Mouse (Mus musculus) heart, embryonic 15.5 days (tissue): ENCODE results near the gene Cxcl12. TPM values are rescaled to one million over a fixed set of nuclear protein-coding genes. Genes with fewer than 3 reads are reported as not detected.

ENCODE experiments used
- ATAC-seq: fragments of 200-750 bp; cut with Nextera tagmentation; replicated peaks from 2 replicates; pipeline ENCODE4 v1.8.0; 2017; ENCODE audit warnings: low read depth, moderate TSS enrichment; ENCODE audit not compliant: insufficient number of reproducible peaks, insufficient read depth, low FRiP score
- H3K27ac ChIP-seq: fragments of 300-500 bp; sonication (generic); 2 replicates; pipeline ENCODE4 v1.5.1; 2015; ENCODE audit warnings: mild to moderate bottlenecking, inconsistent platforms
- H3K27me3 ChIP-seq: fragments of 300-500 bp; sonication (generic); 2 replicates; pipeline ENCODE4 v1.6.1; 2015; ENCODE audit warnings: inconsistent platforms
- H3K36me3 ChIP-seq: fragments of 300-500 bp; sonication (generic); 2 replicates; pipeline ENCODE4 v1.6.1; 2015; ENCODE audit warnings: mild to moderate bottlenecking, inconsistent platforms
- H3K4me1 ChIP-seq: fragments of 300-500 bp; sonication (generic); replicated peaks from 2 replicates; pipeline ENCODE4 v1.6.1; 2015; ENCODE audit warnings: inconsistent platforms
- H3K4me2 ChIP-seq: fragments of 300-500 bp; sonication (generic); 2 replicates; pipeline ENCODE4 v1.6.1; 2015; ENCODE audit warnings: inconsistent platforms, mild to moderate bottlenecking, moderate library complexity
- H3K4me3 ChIP-seq: fragments of 300-500 bp; sonication (generic); 2 replicates; pipeline ENCODE4 v1.5.1; 2015; ENCODE audit warnings: mild to moderate bottlenecking, inconsistent platforms
- H3K9ac ChIP-seq: fragments of 300-500 bp; sonication (generic); 2 replicates; pipeline ENCODE4 v1.6.1; 2015; ENCODE audit warnings: mild to moderate bottlenecking, inconsistent platforms
- H3K9me3 ChIP-seq: fragments of 300-500 bp; sonication (generic); replicated peaks from 2 replicates; pipeline ENCODE4 v1.6.1; 2016; ENCODE audit warnings: inconsistent platforms
- WGBS: fragments of 180-500 bp; shearing (Covaris S2); methylation state at CpG from one replicate; pipeline ENCODE4 v1.1.7; 2015; ENCODE audit warnings: mixed read lengths; 5-methylcytosine and 5-hydroxymethylcytosine counted together
- polyA plus RNA-seq: library from polyadenylated mRNA; unstranded; fragments of >200 nt; fragmentation: Nextera tagmentation; extraction: Ambion mirVana; gene quantifications from 2 replicates; pipeline ENCODE4 v1.2.1, GENCODE M21; 2015

Cxcl12 gene
- 128 and 180 TPM in 2 replicates for polyA plus RNA-seq

DNA sequence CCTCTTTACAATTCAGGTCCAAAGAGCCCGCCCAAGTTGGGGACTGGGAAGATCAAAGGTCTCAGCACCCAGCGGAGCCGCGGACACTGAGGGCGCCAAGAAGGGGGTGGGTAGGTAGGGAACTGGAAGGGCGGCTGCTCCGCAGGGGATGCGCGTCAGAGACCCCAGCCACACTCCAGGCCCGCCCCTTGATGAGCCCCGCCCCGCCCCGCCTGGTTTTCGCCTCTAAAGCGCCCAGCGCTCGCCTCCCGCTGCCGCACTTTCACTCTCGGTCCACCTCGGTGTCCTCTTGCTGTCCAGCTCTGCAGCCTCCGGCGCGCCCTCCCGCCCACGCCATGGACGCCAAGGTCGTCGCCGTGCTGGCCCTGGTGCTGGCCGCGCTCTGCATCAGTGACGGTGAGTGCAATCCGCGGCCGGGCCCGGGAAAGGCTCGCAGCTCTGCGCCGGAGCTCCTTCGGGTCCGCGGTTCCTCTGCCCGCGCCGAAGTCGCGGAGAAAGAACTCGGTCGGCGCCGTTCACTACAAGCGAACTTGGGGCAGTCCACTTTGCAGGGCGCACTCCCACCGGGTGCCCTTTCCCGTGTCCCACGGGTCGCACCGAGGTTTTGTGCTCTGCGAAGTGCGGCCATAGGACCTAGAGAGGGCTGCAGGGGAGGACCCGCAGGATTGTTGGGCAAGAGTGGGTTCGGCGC lies at the start of gene Cxcl12:
TSS of gene Cxcl12 (plus strand) at position 215 of the 691 bp plus-strand sequence.
- peak within 1 kb of the TSS; percentile 74 for H3K9ac ChIP-seq
- peak within 1 kb of the TSS; percentile 92 for H3K4me2 ChIP-seq
- H3K36me3 ChIP-seq, result no peaks in the 10 kb centered on the region
- H3K4me1 ChIP-seq, result peaks cover 25% of the 10 kb centered on the region
- no peaks in the 10 kb centered on the region for H3K9me3 ChIP-seq
- peak within 1 kb of the TSS; percentile 67 for H3K4me3 ChIP-seq
- peaks cover 51% of the 10 kb centered on the region for H3K27me3 ChIP-seq
- peak; percentile 45 for ATAC-seq
- under 1% methylated on average over 64 of the region's 64 CpGs for WGBS
- peak within 1 kb of the TSS; percentile 65 for H3K27ac ChIP-seq

DNA sequence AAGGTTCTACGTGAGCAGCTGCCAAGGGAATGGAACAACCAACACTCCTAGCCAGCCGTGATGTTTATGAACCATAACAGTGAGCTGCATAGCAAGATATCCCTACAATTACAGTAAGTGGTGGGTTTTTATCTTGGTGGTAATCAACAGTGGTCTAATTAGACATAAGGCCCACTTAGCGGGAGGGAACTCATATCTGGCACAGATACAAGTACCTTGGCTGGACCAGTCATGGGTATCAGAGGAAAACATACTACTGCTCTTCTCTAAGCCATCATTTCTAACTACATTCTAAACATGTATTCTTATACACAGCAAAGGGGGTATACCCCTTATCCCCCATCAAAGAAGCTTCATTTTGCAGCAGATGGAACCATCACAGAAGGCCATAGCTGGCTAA lies 46.3 kb upstream of the Cxcl12 start:
- H3K4me1 ChIP-seq, result no peaks in the 10 kb centered on the region
- no peak for ATAC-seq
- H3K4me2 ChIP-seq, result no peak overlapping the region
- no peak overlapping the region for H3K27ac ChIP-seq
- WGBS, result 81% methylated on average over 3 of the region's 3 CpGs
- no peaks in the 10 kb centered on the region for H3K36me3 ChIP-seq
- H3K9me3 ChIP-seq, result no peaks in the 10 kb centered on the region
- no peak overlapping the region for H3K4me3 ChIP-seq
- no peaks in the 10 kb centered on the region for H3K27me3 ChIP-seq
- H3K9ac ChIP-seq, result no peak overlapping the region

DNA sequence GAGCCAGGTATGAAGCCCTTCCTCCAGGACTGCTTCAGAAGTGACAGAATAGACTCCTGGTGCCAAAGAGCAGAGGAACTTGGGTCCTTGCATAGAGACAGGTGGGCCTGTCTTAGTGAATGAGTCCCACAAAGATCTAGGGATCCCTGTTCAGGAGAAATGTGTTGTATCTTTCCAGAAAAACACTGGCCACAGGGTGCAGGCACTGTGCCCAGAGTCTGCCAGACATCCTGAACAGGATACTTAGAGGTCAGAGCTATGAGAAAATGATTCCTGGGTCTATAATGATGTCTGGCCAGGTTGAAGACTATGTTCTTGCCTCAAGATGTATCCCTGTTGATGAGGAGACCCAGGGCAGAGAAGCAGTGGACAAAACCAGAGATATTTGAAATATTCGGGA lies 42.0 kb upstream of the Cxcl12 start:
- H3K4me1 ChIP-seq, result peaks cover 11% of the 10 kb centered on the region; the same call in 1 of the 2 replicates
- WGBS, result 83% methylated on average over 1 of the region's 1 CpGs
- no peak overlapping the region for H3K4me2 ChIP-seq
- no peak for ATAC-seq
- no peak overlapping the region for H3K27ac ChIP-seq
- no peaks in the 10 kb centered on the region for H3K27me3 ChIP-seq
- H3K9me3 ChIP-seq, result no peaks in the 10 kb centered on the region
- no peaks in the 10 kb centered on the region for H3K36me3 ChIP-seq
- no peak overlapping the region for H3K4me3 ChIP-seq
- H3K9ac ChIP-seq, result no peak overlapping the region

DNA sequence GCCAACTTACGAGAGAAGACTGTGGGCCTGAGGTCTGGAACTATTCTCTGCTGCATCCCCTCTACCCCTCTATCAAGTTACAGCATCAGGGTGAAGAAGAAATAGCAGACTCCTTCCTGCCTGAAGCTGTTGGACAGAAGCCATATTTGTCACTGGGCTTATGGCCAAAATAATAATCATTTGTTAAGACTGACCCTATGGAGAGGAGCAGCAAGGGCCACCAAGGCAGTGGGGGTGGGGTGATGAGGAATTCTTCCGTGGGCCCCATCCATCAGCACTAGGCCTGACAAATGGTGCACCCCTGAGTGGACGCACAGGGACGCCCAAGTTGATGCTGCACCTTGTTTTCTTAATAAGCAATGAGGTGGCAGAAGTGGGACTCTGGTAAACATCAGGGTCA lies 38.9 kb upstream of the Cxcl12 start:
- 45% methylated on average over 4 of the region's 4 CpGs for WGBS

DNA sequence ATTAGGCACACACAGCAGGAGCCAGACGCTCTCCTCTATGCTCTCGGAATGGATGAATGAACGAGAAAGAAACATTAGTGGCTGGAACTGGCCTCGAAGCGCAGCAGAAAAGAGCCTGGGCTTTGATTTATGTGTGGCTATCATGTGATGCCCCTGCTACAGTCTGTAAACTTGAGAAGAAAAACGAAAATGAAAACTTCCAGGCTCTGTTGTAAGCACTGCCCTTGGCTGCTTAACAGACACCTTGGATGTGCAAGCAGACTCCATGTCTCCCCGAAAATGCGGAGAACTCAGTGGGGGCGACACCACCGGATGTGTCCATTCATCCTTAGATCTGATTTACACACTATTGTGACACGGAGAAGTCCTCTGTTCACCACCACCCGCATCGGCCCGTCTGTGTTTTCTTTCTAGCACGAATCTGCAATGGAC lies 37.6 kb upstream of the Cxcl12 start:
- H3K9ac ChIP-seq, result no peak overlapping the region
- WGBS, result 64% methylated on average over 15 of the region's 15 CpGs
- H3K4me1 ChIP-seq, result peaks cover 23% of the 10 kb centered on the region
- H3K27me3 ChIP-seq, result no peaks in the 10 kb centered on the region
- H3K36me3 ChIP-seq, result no peaks in the 10 kb centered on the region
- H3K27ac ChIP-seq, result no peak overlapping the region
- no peaks in the 10 kb centered on the region for H3K9me3 ChIP-seq
- no peak overlapping the region for H3K4me2 ChIP-seq
- H3K4me3 ChIP-seq, result no peak overlapping the region
- no peak for ATAC-seq

More for the DNA sequence above, 38.9 kb upstream of the Cxcl12 start:
- H3K36me3 ChIP-seq, result no peaks in the 10 kb centered on the region
- no peaks in the 10 kb centered on the region for H3K9me3 ChIP-seq
- H3K4me2 ChIP-seq, result no peak overlapping the region
- ATAC-seq, result no peak
- no peak overlapping the region for H3K4me3 ChIP-seq
- peaks cover 15% of the 10 kb centered on the region for H3K4me1 ChIP-seq
- no peaks in the 10 kb centered on the region for H3K27me3 ChIP-seq
- H3K9ac ChIP-seq, result no peak overlapping the region
- H3K27ac ChIP-seq, result no peak overlapping the region

DNA sequence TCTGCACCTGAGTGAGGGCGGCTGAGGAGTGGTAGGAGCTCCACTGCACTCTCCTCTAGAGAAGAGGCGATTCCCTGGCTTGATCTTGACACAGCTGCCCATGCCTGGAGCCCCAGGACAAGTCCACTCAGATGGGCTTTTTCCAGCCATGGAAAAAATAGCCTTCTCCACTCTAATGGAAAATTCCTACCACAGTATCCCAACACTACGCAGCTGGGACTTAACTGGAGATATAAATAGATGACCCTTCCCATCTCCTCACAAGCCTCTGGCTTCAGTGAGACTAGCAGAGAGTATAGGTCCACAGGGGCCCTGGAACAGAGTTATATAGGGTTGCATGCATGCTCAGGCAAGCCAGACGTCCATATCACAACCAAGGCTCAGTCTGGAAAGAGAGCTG lies 33.8 kb upstream of the Cxcl12 start:
- Histone ChIP-seq H3K4me2 (no peak overlapping the region), H3K9ac (no peak overlapping the region), H3K4me1 (peaks cover 15% of the 10 kb centered on the region), H3K4me3 (no peak overlapping the region), H3K36me3 (no peaks in the 10 kb centered on the region), H3K9me3 (no peaks in the 10 kb centered on the region), H3K27ac (peak overlapping the region; percentile 67), H3K27me3 (no peaks in the 10 kb centered on the region)
- WGBS, result 39% methylated on average over 4 of the region's 4 CpGs
- ATAC-seq, result peak; percentile 31; the same call in 1 of the 2 replicates

DNA sequence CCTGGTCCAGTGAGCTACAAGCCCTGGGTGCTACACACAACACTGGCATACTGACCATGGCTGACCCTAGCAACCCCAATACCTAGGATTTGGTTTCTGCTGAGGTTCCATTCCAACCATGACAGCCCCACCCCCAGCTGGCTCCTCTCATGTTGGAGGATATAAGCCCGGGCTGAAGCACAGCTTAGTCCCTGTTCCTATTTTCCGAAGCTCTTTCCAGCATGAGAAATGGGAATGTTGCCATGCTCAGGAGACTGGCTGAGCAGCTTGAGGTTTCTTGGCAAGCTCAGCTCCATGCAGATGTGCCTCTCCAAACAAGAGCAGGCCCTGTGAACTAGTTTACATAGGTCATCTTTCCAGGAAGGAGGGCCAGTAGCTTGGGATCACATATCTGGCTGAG lies 30.6 kb upstream of the Cxcl12 start:
- no peak for ATAC-seq
- 61% methylated on average over 2 of the region's 2 CpGs for WGBS
- no peak overlapping the region for H3K9ac ChIP-seq
- no peak overlapping the region for H3K4me2 ChIP-seq
- peaks cover 12% of the 10 kb centered on the region for H3K4me1 ChIP-seq
- no peak overlapping the region for H3K4me3 ChIP-seq
- no peak overlapping the region for H3K27ac ChIP-seq
- no peaks in the 10 kb centered on the region for H3K36me3 ChIP-seq
- no peaks in the 10 kb centered on the region for H3K9me3 ChIP-seq
- no peaks in the 10 kb centered on the region for H3K27me3 ChIP-seq

DNA sequence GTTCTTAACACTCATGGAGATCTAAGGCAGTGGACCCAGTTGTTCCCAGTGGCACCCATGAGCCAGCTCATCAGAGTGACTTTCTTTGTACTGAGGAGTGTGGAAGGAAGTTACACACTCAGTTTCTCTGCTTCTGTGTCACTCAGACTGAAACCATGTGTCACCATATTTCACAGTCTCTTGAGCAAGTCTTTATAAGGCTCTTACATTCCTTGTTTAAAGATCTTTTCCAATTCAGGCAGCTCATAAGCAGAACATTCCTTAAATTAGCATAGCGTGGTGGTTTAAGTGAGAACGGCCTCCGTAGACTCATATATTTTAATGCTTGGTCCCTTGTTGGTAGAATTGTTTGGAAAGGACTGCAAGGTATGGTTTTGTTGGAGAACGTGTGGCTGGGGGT lies 27.4 kb upstream of the Cxcl12 start:
- Histone ChIP-seq H3K27me3 (no peaks in the 10 kb centered on the region), H3K4me2 (no peak overlapping the region), H3K4me1 (no peaks in the 10 kb centered on the region), H3K9me3 (no peaks in the 10 kb centered on the region), H3K4me3 (no peak overlapping the region), H3K9ac (no peak overlapping the region), H3K36me3 (no peaks in the 10 kb centered on the region), H3K27ac (no peak overlapping the region)
- WGBS, result 88% methylated on average over 4 of the region's 4 CpGs
- no peak for ATAC-seq

DNA sequence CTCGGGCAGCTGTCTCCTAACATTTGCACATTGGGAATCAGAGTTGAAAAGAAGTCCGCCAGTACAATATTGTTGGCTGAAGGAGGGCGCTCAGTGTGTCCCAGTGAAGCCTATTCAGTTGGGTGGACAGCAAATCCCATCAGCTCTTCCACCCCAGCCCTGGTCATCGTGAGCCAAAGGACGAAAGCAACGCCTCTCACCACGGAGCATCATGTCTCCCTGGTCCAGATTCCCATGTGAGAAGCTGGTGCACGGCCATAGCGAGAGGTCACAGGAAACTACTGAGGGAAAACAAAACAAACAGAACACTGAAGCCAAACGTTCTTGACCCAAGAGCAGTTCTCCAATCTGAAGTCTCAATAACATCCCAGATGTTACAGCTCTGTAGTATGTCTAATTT lies 21.4 kb upstream of the Cxcl12 start:
- Histone ChIP-seq H3K36me3 (no peaks in the 10 kb centered on the region), H3K4me1 (no peaks in the 10 kb centered on the region), H3K27me3 (peaks cover 6% of the 10 kb centered on the region), H3K9me3 (no peaks in the 10 kb centered on the region), H3K4me3 (no peak overlapping the region), H3K27ac (no peak overlapping the region), H3K4me2 (no peak overlapping the region), H3K9ac (no peak overlapping the region)
- no peak for ATAC-seq
- WGBS, result 81% methylated on average over 10 of the region's 10 CpGs

DNA sequence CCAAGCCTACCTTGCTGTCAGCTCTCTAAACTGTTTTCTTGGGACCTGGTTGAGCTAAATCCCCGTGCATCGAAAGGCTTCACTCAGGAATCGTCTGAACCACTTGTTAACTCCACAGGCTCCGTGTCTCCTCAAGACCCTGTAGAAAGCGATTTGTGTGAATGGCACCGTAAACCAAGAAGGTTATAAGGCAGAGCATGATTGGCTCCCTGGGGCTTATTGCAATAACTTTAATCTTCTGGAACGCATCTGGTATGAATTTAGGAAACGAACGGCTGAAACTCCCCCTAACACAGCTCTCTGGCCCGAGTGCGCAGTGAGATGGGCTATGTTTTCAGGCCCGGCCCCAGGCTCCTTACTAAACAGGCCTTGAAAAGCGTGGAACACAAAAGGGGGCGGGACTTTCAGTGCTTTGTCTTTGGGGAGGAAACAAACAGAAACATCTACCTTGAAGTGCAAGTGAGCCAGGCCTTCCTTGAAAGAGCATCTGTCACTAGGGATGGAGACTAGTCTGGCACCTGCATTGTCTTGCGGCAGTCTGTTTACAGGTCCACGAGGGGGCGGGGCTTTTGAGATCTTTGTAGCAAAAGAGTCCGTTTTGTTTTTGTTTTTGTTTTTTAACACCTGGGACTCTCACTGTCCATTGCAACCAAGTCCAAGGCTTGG lies 16.7 kb upstream of the Cxcl12 start:
- Histone ChIP-seq H3K4me2 (no peak overlapping the region), H3K27ac (no peak overlapping the region), H3K27me3 (peaks cover 27% of the 10 kb centered on the region), H3K4me1 (no peaks in the 10 kb centered on the region), H3K36me3 (no peaks in the 10 kb centered on the region), H3K9ac (no peak overlapping the region), H3K9me3 (no peaks in the 10 kb centered on the region), H3K4me3 (no peak overlapping the region)
- no peak for ATAC-seq
- WGBS, result 38% methylated on average over 18 of the region's 18 CpGs

DNA sequence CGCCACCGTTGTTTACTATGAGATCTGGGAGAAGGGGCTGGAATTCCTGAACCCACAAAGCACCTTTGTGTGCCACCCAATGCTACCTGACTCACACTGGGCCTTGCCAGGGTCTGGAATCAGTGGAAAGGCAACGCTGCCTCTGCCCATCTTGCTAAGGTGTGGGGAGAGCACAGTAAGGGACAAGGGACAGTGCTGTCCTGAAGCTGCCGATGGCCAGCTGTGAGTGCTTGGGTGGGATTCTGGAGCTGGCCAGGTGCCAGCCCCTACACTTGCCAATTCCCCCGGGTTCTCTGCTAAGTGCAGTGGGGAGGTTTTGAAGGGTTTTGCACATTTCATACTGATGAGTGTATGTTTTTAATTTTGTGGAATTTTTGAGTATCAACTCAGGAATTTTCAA lies 15.3 kb upstream of the Cxcl12 start:
- no peak for ATAC-seq
- 52% methylated on average over 5 of the region's 5 CpGs for WGBS
- peaks cover 27% of the 10 kb centered on the region for H3K27me3 ChIP-seq

DNA sequence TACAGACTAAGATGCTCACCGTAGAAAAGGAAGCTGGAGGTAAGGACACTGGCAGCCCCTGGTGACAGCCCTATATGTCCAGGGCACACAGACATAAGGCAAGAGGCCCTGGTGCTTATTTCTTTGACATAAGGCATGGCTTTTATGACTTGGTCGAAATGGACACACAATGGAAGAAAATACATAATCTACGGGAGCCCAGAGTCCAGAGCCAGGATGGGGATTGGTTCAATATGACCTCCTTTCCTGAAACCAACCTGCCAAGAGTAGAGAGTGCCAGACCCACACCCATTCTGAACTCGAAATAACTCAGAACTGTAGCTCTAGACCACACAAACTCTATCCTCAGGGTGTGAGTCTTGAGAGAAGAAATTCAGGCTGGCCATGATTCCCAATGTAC lies 11.5 kb upstream of the Cxcl12 start:
- Histone ChIP-seq H3K9ac (no peak overlapping the region), H3K36me3 (no peaks in the 10 kb centered on the region), H3K4me1 (no peaks in the 10 kb centered on the region), H3K9me3 (no peaks in the 10 kb centered on the region), H3K27me3 (peaks cover 21% of the 10 kb centered on the region), H3K4me3 (no peak overlapping the region), H3K27ac (no peak overlapping the region), H3K4me2 (no peak overlapping the region)
- no peak for ATAC-seq
- 60% methylated on average over 4 of the region's 4 CpGs for WGBS

More for the DNA sequence above, 15.3 kb upstream of the Cxcl12 start:
- Histone ChIP-seq H3K4me1 (no peaks in the 10 kb centered on the region), H3K9ac (no peak overlapping the region), H3K36me3 (no peaks in the 10 kb centered on the region), H3K4me2 (no peak overlapping the region), H3K4me3 (no peak overlapping the region), H3K27ac (no peak overlapping the region), H3K9me3 (no peaks in the 10 kb centered on the region)
